Mouse (Mus musculus) kidney, adult 8-10 months (tissue): Measurements from ENCODE around the gene Slc4a8.
"Not testable (repeated sequence)": the region's sequence is repeated elsewhere in the genome, so short reads cannot be mapped to it uniquely, and the experiment has no call there.

Experiments
- DNase-seq, 2 experiments: peaks; one replicate each; pipeline ENCODE4 v3.0.0; 2022

Slc4a8 gene

GRCm38 (mm10) chr15:100775189-100776166, 13.9 kb downstream of the Slc4a8 start:
- no peak for DNase-seq

DNA sequence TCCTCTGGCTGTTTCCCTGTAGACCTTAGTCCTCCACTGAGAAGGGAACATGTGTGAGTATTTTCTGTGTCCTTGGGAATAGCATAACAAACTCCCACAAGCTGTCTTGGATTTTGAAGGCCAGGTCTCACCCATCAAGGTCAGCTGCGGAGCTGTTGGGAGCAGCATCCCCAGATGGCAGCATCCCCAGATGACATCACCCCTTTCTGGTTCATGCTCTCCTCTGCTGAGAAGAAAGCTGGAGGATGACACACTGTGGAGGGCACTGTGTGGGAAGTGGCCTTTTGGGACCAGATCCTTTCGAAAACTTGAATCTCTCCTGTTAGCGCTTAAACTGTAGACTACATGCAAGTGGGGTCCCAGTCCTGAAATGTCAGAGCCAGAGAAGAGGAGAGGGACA, 14.9 kb downstream of the Slc4a8 start:
- DNase-seq: no peak

DNA sequence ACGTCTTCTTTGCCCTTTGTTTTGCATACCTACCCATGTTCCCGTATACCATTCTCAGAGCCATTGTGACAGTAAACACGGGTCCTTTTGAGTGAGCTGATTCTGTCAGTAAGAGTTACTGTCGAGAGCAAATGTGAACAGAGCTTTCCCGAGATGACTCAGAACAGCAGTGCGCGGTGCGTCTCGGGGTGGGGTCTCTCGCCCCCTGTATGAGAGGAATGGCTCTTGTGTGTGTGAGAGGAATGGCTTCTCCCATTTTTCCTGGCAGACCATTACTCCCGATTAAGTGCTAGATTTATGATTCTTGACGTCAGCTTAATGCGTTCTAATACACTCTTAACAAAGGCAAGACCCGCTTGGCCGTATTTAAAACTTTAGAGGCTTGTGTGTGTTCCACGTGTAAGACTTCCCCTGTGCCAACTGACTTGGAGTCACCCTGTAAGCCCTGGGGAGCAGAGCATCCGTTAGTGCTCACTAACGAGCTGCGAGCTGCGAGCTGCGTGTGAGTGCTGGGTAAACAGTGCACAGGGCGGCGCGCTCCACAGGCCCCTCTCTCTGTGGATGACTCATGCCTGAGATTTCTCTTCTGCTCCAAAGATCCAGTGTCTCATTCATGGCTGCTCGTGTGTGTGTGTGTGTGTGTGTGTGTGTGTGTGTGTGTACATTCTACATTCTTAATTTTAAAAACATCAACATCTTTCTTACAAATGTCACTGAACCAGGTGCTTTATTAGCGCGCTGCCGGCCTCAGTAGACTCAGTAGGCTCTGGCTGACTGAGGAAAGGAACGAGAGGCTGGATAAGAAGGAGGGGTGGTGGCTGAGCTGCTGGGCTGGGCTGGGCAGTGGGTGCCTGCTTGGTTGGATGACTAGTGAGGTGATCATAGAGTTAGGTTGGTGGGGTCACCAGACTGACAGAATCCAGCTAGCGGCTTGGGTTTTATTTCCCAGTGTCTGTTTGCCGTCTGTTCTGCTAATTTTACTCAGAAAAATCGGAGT, 15.8 kb downstream of the Slc4a8 start:
- no peak for DNase-seq

GRCm38 (mm10) chr15:100779896-100780295, 18.3 kb downstream of the Slc4a8 start:
- no peak for DNase-seq

- no peak for DNase-seq
These were observed 21.9 kb downstream of the Slc4a8 start for GRCm38 (mm10) chr15:100783244-100783987.

GRCm38 (mm10) chr15:100790219-100790618, 28.7 kb downstream of the Slc4a8 start:
- DNase-seq: no peak

DNA sequence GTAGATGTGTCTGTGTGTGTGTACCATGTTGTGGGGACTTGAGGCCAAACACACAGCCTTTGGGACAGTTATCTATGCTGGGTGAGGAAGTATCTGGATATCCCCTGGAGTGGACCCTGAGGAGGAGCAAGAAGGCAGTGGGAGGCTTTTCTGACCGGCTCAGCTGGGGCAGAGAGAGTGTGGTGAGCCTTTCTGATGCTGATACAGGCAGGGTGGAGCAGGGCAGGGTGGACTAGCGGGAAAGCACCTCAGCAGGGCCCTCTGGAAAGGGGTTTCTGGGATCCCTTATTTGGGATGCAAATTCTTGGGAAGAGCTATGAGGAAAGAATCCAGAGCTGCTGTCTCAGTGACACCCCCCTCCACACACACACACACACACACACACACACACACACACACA, 30.8 kb downstream of the Slc4a8 start:
- DNase-seq: no peak

DNA sequence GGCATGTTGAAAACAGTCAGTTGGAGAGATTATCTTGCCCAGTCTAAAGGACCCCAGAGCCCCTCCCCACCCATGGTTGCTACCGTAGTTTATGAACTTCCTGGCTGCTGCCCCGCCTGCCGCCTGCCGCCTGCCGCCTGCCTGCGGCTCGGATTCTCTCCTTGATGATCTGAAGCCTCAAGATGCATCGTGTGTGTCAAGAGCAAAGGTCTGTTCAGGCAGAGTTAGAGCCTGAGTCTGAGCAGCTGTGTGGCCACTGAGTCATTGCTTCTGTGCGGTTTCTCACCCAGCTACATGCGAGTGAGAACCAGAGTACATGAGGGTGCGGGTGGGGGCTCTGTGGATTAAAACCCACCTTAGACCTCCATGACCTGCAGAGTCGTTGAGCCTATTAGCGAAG, 39.4 kb downstream of the Slc4a8 start:
- no peak for DNase-seq

DNA sequence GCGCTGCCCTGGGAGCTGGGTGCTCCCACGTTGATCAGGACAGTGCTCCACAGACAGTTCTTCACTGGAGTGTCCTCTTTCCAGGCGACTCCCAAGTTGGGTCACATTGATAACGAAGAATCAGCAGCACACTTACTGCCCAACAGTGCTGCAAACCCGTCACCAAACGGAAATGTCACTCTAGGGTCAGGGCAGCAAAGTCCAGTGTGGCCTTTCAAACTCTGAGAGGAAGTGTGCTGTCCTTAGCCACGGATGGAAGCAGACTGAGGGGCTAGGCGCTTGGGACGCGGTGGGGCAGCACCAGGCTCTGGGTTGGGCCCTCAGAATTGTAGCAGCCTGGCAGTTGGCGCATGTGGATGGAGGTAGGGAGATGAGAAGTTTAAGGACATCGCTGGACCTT, 46.5 kb downstream of the Slc4a8 start:
- DNase-seq: no peak

- DNase-seq: no peak
These were observed 46.9 kb downstream of the Slc4a8 start for GRCm38 (mm10) chr15:100808484-100808883.

DNA sequence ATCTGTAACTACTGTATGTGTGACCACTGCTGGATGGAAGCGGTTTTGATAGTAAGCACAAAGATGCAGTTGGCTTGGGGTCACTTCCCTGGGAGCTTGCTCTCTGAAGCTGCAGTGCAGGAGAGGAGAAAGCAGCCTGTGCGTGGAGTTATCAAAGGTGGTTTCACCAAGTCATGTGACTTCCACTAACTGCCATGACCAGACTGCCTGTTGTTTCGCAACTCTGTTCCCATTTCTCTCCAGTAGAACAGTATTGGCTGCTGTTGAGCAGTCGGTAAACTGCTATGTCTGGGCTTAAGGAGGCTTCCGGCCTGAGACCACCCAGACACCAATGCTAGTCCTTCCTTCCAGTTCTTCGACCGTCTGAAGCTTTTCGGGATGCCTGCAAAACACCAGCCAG, 48.7 kb downstream of the Slc4a8 start:
- no peak for DNase-seq

DNA sequence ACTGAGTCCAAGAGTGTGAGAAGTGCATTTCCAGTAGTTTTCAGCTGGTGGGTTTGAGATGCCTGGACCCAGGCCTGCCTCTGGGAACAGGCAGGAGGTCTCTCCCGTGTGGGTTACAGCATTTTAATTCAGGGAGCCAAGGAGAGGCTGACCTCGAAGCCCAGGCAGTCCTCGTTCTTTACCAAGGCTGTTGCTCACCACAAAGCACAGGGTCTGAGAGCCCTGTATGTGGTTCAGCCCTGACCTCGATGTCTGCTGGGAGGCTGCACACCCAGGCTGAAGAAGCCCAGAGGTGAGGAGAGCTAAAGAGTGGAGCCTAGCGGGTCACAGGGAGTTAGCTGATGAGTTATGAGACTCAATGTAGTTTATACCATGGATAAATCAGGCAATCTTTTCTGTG, 52.0 kb downstream of the Slc4a8 start:
- no peak for DNase-seq

DNA sequence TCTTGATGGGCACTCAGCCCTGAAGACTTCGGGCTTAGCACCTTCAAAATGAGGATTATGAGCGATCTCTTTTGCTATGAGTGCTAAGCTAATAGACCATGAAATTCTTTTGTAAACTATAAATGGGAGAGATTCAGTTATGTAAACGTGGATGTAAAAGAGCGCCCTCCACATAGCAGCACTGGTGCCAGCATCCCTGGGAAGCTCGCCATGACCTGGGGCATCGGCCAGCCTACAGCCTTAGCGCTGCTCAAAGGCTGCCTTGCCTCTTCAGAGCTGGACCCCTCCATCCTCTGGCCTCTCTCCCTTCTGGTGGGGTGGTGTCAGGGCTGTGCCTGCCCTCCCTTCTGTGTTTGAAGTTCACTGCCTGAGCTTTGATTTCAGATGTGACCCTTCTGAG, 52.5 kb downstream of the Slc4a8 start:
- DNase-seq: no peak

GRCm38 (mm10) chr15:100815310-100815709, 53.8 kb downstream of the Slc4a8 start:
- no peak for DNase-seq

- DNase-seq: no peak
These were observed 57.3 kb downstream of the Slc4a8 start for GRCm38 (mm10) chr15:100818860-100819259.

DNA sequence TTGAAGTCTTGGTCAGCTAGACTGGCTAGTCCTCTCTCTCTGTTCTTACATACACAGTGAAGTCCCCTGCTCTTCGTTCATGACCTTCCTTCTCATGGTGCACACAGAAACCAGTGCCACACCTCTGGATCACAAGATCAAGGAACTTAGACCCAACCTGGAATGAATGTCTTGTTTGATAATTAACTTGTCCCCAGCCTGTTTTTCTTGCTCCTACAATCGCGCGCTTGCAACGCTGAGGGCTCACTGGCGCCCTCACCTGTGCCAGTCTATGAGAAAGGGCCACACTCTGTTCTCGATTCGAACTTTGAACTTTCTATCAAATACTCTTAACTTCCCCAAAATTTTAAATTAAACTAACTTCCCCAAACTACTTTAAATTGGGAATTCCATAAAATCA, 60.3 kb downstream of the Slc4a8 start:
- DNase-seq: peak; percentile 68 to 79

DNA sequence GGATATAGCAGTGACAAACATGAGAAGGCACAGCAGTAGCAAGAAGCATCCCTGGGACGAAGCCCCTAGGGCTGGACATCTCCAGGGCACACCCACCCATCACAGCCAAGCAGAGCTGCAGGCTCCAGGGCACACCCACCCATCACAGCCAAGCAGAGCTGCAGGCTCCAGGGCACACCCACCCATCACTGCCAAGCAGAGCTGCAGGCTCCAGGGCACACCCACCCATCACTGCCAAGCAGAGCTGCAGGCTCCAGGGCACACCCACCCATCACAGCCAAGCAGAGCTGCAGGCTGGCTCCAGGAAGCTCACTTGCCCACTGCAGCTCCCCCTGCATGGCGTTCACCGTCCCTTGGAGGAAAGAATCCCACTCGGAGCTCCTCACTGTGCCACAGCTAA, 60.8 kb downstream of the Slc4a8 start:
- not testable (repeated sequence) for DNase-seq

DNA sequence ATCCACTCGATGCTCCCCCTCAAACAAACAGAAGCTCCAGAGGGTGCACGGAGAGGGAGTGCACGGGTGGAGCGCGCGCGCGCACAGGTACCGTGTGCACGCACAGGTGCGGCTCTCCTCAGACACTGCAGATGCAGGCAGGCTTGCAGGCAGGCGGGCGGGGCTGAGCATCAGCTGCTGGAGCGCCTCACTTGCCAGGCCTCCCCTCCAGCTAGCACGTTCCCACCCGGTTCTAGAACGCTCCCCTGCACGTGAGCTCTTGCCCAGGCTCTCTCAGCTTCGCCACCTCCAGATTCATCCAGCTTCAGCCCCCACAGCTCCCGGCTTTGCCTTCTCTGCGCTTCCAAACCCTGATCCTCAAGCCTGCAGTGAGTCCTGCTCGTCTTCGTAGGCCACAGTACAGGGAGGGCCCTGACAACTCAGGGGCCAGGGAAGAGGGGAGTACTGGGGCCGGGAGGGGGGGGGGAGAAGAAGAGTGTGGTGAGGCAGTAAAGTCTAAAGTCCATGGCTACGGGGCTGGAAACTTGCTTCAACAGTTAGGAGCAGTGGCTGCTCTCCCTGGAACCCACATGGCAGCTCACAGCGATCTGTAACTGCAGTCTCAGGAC, 63.8 kb downstream of the Slc4a8 start:
- DNase-seq: no peak

GRCm38 (mm10) chr15:100826076-100826475, 64.5 kb downstream of the Slc4a8 start:
- no peak for DNase-seq

- no peak for DNase-seq
These were observed 68.2 kb downstream of the Slc4a8 start for GRCm38 (mm10) chr15:100829775-100830174.

- DNase-seq: no peak
These were observed 69.1 kb downstream of the Slc4a8 start for GRCm38 (mm10) chr15:100830682-100831081.

DNA sequence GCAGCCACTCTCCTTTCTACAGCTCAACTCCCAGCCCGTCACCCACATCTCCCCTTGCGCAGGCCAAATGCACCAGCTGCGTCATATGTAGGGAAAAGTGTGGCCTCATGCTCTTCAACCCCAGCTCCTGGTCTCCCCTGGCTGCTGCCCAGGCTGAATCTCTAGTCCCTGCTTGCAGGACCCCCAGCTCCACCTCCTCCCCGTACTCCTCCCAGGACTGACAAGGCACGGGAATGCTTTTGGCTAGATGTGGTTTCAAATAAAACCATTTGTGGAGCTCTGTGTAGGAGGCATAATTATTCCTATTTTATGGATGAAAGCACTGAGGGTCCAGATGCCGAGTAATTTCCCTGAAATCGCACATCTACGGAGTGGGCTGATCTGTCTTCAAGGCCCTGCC, 70.6 kb downstream of the Slc4a8 start:
- no peak for DNase-seq
